ENCODE assay signal across 1 mouse cellular context in the genomic region with DNA sequence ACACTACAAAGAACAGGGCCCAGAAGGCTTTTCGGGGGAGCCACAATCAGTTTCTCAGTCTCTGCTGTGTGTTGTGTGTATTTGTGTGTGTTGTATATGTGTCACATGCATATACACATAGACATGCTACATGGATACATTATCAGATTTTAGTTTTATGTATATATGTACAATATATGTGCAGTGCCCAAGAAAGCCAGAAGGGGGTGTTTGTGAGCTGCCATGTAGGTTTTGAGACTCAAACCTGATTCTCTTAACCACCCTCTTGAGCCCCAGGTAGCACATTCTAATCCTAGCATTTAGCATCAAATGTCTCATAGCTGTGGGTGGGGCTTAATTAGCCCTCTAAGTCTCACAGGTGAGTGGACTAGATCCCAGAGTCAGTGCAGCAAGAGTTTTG.
A peak's percentile ranks its signal among the peaks of the same experiment; 100 is the strongest.
TF ChIP-seq lines count a peak whose summit lies in the region.

No protein-coding gene starts in this region.

TF ChIP-seq in MEL, 35 proteins besides CTCF, POLR2A, EP300 and RAD21:
- TF ChIP-seq ZC3H11A (IDR thresholded peaks at IDR 0.05; ENCODE audit: low read depth, low read length) (0 out of 2 replicates have a peak, but pooled peaks have one; percentile 11), MYB (IDR thresholded peaks at IDR 0.05; ENCODE audit: low read depth, low read length) (no peak), TBP (IDR thresholded peaks at IDR 0.05; ENCODE audit: low read depth, low read length) (no peak), SMC3 (IDR thresholded peaks at IDR 0.05; ENCODE audit: low read depth, low read length) (peak; percentile 49), CHD1 (IDR thresholded peaks at IDR 0.05; ENCODE audit: low read depth, low read length) (no peak)
TF ChIP-seq in MEL: peak in this region for 2.
